Mouse (Mus musculus) hindbrain, embryonic 15.5 days (tissue): ENCODE data around the gene Slc27a5. TPM values are rescaled to one million over a fixed set of nuclear protein-coding genes. Genes with fewer than 3 reads are reported as not detected.

ENCODE experiments used
- ATAC-seq: fragments of 200-750 bp; cut with Nextera tagmentation; 2 replicates; pipeline ENCODE4 v1.8.0; 2017; ENCODE audit warnings: low read depth, moderate number of reproducible peaks, moderate TSS enrichment; ENCODE audit not compliant: low FRiP score
- H3K27ac ChIP-seq: fragments of 300-500 bp; sonication (generic); replicated peaks from 2 replicates; pipeline ENCODE4 v1.5.1; 2015; ENCODE audit warnings: mild to moderate bottlenecking, inconsistent platforms
- H3K27me3 ChIP-seq: fragments of 300-500 bp; sonication (generic); 2 replicates; pipeline ENCODE4 v1.6.1; 2015; ENCODE audit warnings: control low read depth, inconsistent platforms
- H3K36me3 ChIP-seq: fragments of 300-500 bp; sonication (generic); 2 replicates; pipeline ENCODE4 v1.6.1; 2015; ENCODE audit warnings: control low read depth, inconsistent platforms
- H3K4me1 ChIP-seq: fragments of 300-500 bp; sonication (generic); replicated peaks from 2 replicates; pipeline ENCODE4 v1.6.1; 2015; ENCODE audit warnings: control low read depth, inconsistent platforms
- H3K4me2 ChIP-seq: fragments of 300-500 bp; sonication (generic); 2 replicates; pipeline ENCODE4 v1.6.1; 2015; ENCODE audit warnings: moderate library complexity, mild to moderate bottlenecking, inconsistent platforms
- H3K4me3 ChIP-seq: fragments of 300-500 bp; sonication (generic); 2 replicates; pipeline ENCODE4 v1.5.1; 2015; ENCODE audit warnings: mild to moderate bottlenecking, inconsistent platforms
- H3K9ac ChIP-seq: fragments of 300-500 bp; sonication (generic); 2 replicates; pipeline ENCODE4 v1.6.1; 2015; ENCODE audit warnings: inconsistent platforms
- H3K9me3 ChIP-seq: fragments of 300-500 bp; sonication (generic); 2 replicates; pipeline ENCODE4 v1.6.1; 2016; ENCODE audit warnings: control low read depth, inconsistent platforms
- WGBS: fragments of 180-500 bp; shearing (Covaris S2); methylation state at CpG from one replicate; pipeline ENCODE4 v1.1.7; 2015; 5-methylcytosine and 5-hydroxymethylcytosine counted together
- polyA plus RNA-seq: library from polyadenylated mRNA; unstranded; fragments of >200 nt; fragmentation: Nextera tagmentation; extraction: Ambion mirVana; gene quantifications from 2 replicates; pipeline ENCODE4 v1.2.1, GENCODE M21; 2015

Gene Slc27a5
- polyA plus RNA-seq, 1 experiment from 2014 or later = 0.39 TPM

- ATAC-seq = no peak
- no peak within 1 kb of the TSS for H3K4me2 ChIP-seq
- H3K4me1 ChIP-seq = no peaks in the 10 kb centered on the region
- H3K36me3 ChIP-seq = peaks cover 6% of the 10 kb centered on the region; the same call in 1 of the 2 replicates
- no peak within 1 kb of the TSS for H3K9ac ChIP-seq
- no peak within 1 kb of the TSS for H3K4me3 ChIP-seq
- no peaks in the 10 kb centered on the region for H3K27me3 ChIP-seq
- no peaks in the 10 kb centered on the region for H3K9me3 ChIP-seq
- WGBS = 87% methylated on average over 3 of the region's 3 CpGs
- no peak within 1 kb of the TSS for H3K27ac ChIP-seq
These were observed 859 bp upstream of the Slc27a5 start, which contains the start of gene Trim28 for GRCm38 (mm10) chr7:12998851-12999250. Trim28 (plus strand) TSS chr7:12999114.

- 70% methylated on average over 5 of the region's 5 CpGs for WGBS
- no peaks in the 10 kb centered on the region for H3K4me1 ChIP-seq
- ATAC-seq = no peak
- no peaks in the 10 kb centered on the region for H3K9me3 ChIP-seq
- no peaks in the 10 kb centered on the region for H3K36me3 ChIP-seq
- H3K4me3 ChIP-seq = no peak overlapping the region
- no peak overlapping the region for H3K4me2 ChIP-seq
- H3K27ac ChIP-seq = no peak overlapping the region
- H3K9ac ChIP-seq = no peak overlapping the region
- no peaks in the 10 kb centered on the region for H3K27me3 ChIP-seq
These were observed 762 bp downstream of the Slc27a5 start for GRCm38 (mm10) chr7:12997230-12997629.

DNA sequence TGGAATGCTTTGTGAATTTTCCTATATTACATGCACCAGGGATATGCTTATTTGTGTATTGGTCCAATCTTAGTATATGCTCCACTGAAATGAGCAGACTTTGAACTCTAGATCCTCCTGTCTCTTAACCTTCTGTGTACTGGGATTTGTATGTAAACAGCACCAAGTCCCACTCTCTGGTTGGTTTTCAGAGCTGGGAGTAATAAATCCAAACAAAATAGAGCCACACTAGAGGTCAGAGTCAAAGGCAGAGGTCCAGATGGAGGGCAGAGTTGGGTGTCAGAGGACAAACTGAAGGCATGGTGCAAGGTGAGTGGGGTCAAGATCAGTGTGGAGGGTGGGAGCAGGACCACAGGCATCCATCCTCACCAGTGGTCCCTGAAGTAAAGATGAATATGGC is 2.1 kb downstream of the Slc27a5 start:
- Histone ChIP-seq H3K27me3 (no peaks in the 10 kb centered on the region), H3K36me3 (no peaks in the 10 kb centered on the region), H3K9me3 (no peaks in the 10 kb centered on the region), H3K9ac (no peak overlapping the region), H3K4me2 (no peak overlapping the region), H3K27ac (no peak overlapping the region), H3K4me1 (no peaks in the 10 kb centered on the region), H3K4me3 (no peak overlapping the region)
- ATAC-seq = no peak

- Histone ChIP-seq H3K27me3 (no peaks in the 10 kb centered on the region), H3K4me1 (no peaks in the 10 kb centered on the region), H3K9ac (no peak overlapping the region), H3K9me3 (no peaks in the 10 kb centered on the region), H3K4me3 (no peak overlapping the region), H3K36me3 (no peaks in the 10 kb centered on the region), H3K27ac (no peak overlapping the region), H3K4me2 (no peak overlapping the region)
- 93% methylated on average over 10 of the region's 10 CpGs for WGBS
- ATAC-seq = no peak
These were observed 4.8 kb downstream of the Slc27a5 start for GRCm38 (mm10) chr7:12993148-12993547.

GRCm38 (mm10) chr7:12992222-12992621 is 5.8 kb downstream of the Slc27a5 start:
- no peaks in the 10 kb centered on the region for H3K36me3 ChIP-seq
- ATAC-seq = no peak
- H3K4me2 ChIP-seq = no peak overlapping the region
- no peak overlapping the region for H3K9ac ChIP-seq
- H3K9me3 ChIP-seq = no peaks in the 10 kb centered on the region
- H3K27me3 ChIP-seq = no peaks in the 10 kb centered on the region
- no peak overlapping the region for H3K4me3 ChIP-seq
- H3K27ac ChIP-seq = no peak overlapping the region
- WGBS = 5% methylated on average over 3 of the region's 3 CpGs
- H3K4me1 ChIP-seq = no peaks in the 10 kb centered on the region

GRCm38 (mm10) chr7:12987409-12988189 is 10.4 kb downstream of the Slc27a5 start:
- no peaks in the 10 kb centered on the region for H3K4me1 ChIP-seq
- H3K36me3 ChIP-seq = no peaks in the 10 kb centered on the region
- H3K4me2 ChIP-seq = no peak overlapping the region
- no peaks in the 10 kb centered on the region for H3K27me3 ChIP-seq
- no peaks in the 10 kb centered on the region for H3K9me3 ChIP-seq
- WGBS = 87% methylated on average over 8 of the region's 8 CpGs
- H3K9ac ChIP-seq = no peak overlapping the region
- no peak overlapping the region for H3K27ac ChIP-seq
- no peak for ATAC-seq
- H3K4me3 ChIP-seq = no peak overlapping the region

DNA sequence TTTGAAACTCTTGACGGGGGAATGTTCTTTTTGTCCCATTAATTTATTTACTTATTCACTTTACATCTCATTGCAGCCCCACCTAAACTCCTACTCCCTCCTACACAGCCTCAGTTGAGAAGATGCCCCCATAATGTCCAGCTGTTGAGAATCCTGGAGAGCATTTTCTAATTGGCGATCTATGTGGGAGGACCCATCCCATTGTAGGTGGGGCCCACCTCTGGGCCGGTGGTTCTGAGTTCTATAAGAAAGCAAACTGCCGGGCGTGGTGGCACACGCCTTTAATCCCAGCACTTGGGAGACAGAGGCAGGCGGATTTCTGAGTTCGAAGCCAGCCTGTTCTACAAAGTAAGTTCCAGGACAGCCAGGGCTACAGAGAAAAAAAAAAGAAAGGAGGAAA is 11.1 kb downstream of the Slc27a5 start:
- Histone ChIP-seq H3K36me3 (no peaks in the 10 kb centered on the region; the same call in 1 of the 2 replicates), H3K4me1 (no peaks in the 10 kb centered on the region), H3K9me3 (no peaks in the 10 kb centered on the region), H3K4me3 (no peak overlapping the region), H3K27ac (no peak overlapping the region), H3K4me2 (no peak overlapping the region), H3K27me3 (no peaks in the 10 kb centered on the region), H3K9ac (no peak overlapping the region)
- ATAC-seq = no peak
- 86% methylated on average over 8 of the region's 8 CpGs for WGBS

GRCm38 (mm10) chr7:12985724-12986123 is 12.3 kb downstream of the Slc27a5 start:
- WGBS = 100% methylated on average over 1 of the region's 1 CpGs
- H3K36me3 ChIP-seq = no peaks in the 10 kb centered on the region; the same call in 1 of the 2 replicates

DNA sequence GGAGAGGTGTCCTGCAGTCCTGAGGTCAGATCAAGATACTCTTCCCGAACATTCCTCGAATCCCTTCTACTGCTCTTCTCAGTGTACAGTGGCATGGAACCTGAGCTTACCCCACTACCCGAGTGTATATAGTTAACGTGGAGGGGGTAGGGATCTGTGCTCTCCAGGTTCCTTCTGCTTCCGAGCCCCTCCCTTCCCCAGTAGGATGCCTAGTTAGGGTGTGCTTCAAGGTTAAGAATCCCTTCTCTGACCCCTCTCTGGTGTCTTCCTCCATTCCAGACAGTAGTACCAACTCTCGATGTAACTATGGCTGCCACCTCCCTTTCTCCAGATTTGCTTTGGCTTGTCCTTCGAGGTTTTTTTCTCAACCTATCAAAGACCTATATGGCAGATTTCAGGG is 17.7 kb downstream of the Slc27a5 start:
- WGBS = 82% methylated on average over 7 of the region's 7 CpGs
- no peak for ATAC-seq
- no peaks in the 10 kb centered on the region for H3K9me3 ChIP-seq

More at GRCm38 (mm10) chr7:12985724-12986123, 12.3 kb downstream of the Slc27a5 start:
- no peak for ATAC-seq
- H3K9me3 ChIP-seq = no peaks in the 10 kb centered on the region
- H3K27ac ChIP-seq = no peak overlapping the region
- no peak overlapping the region for H3K4me2 ChIP-seq
- H3K4me1 ChIP-seq = no peaks in the 10 kb centered on the region
- no peak overlapping the region for H3K4me3 ChIP-seq
- H3K9ac ChIP-seq = no peak overlapping the region
- H3K27me3 ChIP-seq = no peaks in the 10 kb centered on the region

DNA sequence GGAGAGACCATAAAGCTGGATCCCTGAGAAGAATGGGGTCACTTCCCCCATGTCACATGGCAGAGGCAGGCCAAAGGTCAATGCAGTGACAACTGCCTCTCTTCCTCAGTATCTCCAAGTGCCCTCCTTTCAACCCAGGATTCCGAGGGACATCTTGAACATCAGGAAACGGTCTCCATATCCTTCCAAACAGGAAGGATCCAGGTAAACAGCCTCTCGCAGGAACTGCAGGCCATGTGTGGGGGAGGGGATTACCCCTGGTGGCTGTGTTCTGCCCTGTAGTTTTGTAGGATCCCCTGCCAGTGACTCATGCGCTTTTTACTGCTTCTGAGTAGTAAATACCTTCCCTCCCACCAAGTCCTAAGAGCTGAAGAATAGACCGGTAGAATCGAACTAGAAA is 18.2 kb downstream of the Slc27a5 start:
- WGBS = 77% methylated on average over 6 of the region's 6 CpGs
- Histone ChIP-seq H3K36me3 (no peaks in the 10 kb centered on the region; the same call in 1 of the 2 replicates), H3K4me3 (no peak overlapping the region), H3K9me3 (no peaks in the 10 kb centered on the region), H3K27me3 (no peaks in the 10 kb centered on the region), H3K4me2 (no peak overlapping the region), H3K4me1 (peaks cover 17% of the 10 kb centered on the region), H3K27ac (no peak overlapping the region), H3K9ac (no peak overlapping the region)
- ATAC-seq = no peak

More for the DNA sequence above, 17.7 kb downstream of the Slc27a5 start:
- no peak overlapping the region for H3K27ac ChIP-seq
- no peaks in the 10 kb centered on the region for H3K27me3 ChIP-seq
- no peak overlapping the region for H3K9ac ChIP-seq
- no peak overlapping the region for H3K4me2 ChIP-seq
- H3K4me3 ChIP-seq = no peak overlapping the region
- peaks cover 17% of the 10 kb centered on the region for H3K4me1 ChIP-seq
- H3K36me3 ChIP-seq = no peaks in the 10 kb centered on the region; the same call in 1 of the 2 replicates

- H3K9me3 ChIP-seq = no peaks in the 10 kb centered on the region
- WGBS = 90% methylated on average over 18 of the region's 18 CpGs
- H3K4me1 ChIP-seq = peaks cover 17% of the 10 kb centered on the region
- no peak for ATAC-seq
- peak overlapping the region; percentile 64 for H3K4me3 ChIP-seq
- H3K36me3 ChIP-seq = no peaks in the 10 kb centered on the region; the same call in 1 of the 2 replicates
- 0 out of 2 replicates have a peak overlapping the region, but pooled peaks have one; percentile 71 for H3K9ac ChIP-seq
- H3K4me2 ChIP-seq = peak overlapping the region; percentile 89
- peak overlapping the region; percentile 99 for H3K27ac ChIP-seq
- no peaks in the 10 kb centered on the region for H3K27me3 ChIP-seq
These were observed 18.9 kb downstream of the Slc27a5 start for GRCm38 (mm10) chr7:12978931-12979722.
